Mouse (Mus musculus) spleen, adult 2 months (tissue): ENCODE results near the gene Asb2.

Experiments used
- CTCF ChIP-seq: fragments of 200-500 bp; IDR thresholded peaks from 2 replicates; pipeline ENCODE4 v1.5.1; 2011; ENCODE audit warnings: mild to moderate bottlenecking, inconsistent platforms; ENCODE audit not compliant: insufficient read depth, insufficient read length, insufficient replicate concordance; ENCODE audit errors: extremely low read depth
- POLR2A ChIP-seq: fragments of 200-500 bp; IDR thresholded peaks from 2 replicates; pipeline ENCODE4 v1.6.1; 2011; ENCODE audit warnings: low read depth, low read length, inconsistent platforms

- no peak for TF ChIP-seq CTCF
- TF ChIP-seq POLR2A = no peak
Observed at GRCm38 (mm10) chr12:103360812-103361211, 5.0 kb upstream of the Asb2 start.
